Mouse (Mus musculus) T-helper 17 cell (primary cell): ENCODE measurements at regions not wholly inside any gene's neighbourhood (a gene's known extent, or its start where the extent isn't known, plus 50 kb on each side); places are given as distances from the start of the nearest gene placed in this dataset.

ENCODE experiments used
- in situ Hi-C, 2 experiments: fragments of 300-600 bp; cut with MboI, MseI; formaldehyde crosslinking; loops; 1 replicate in 1 of 2; 2 replicates in 1 of 2; pipeline ENCODE4 v1.15.1; 2025; ENCODE audit warnings: high pct_unique_total_duplicates in 2 of 2

DNA sequence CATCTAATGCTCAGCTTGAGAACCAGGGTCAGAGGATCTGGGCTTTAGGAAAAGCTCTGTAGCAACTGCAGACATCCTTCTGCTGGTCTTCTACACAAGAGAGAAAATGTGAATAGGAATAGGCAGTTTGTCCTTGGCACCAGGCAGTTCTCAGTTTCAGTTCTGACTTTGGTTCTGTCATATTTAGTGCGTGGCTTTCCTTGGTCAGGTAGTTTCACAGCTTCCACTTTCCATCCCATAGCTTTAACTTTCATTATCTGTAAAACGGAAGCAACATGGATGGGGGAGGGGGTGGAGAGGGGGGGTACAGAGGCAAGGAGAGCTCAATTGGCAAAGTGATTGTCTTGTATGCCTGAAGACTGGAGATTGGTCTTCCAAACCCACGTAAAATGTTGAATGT lies 247.3 kb upstream of the Nrp1 start:
- in situ Hi-C loops = no loop called here

DNA sequence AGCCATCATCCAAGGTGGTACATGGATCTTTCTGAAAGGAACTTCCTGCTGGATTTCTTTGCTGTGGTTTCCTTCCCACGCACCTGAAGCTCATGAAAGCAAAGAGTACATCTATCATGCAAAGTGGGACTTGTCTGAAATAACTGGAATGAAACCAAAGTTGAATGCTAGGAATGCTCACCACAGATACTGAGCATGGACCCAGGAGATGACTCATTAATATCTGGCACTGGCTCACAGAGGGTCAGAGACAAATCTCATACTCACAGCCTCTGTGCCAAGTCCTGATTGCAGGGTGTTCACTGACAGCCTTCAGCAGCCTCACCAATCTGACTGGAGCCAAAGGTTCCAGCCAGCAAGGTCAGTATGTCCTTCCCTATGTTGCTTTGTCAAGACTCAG lies 245.3 kb upstream of the Nrp1 start:
- in situ Hi-C loops = no loop called here

DNA sequence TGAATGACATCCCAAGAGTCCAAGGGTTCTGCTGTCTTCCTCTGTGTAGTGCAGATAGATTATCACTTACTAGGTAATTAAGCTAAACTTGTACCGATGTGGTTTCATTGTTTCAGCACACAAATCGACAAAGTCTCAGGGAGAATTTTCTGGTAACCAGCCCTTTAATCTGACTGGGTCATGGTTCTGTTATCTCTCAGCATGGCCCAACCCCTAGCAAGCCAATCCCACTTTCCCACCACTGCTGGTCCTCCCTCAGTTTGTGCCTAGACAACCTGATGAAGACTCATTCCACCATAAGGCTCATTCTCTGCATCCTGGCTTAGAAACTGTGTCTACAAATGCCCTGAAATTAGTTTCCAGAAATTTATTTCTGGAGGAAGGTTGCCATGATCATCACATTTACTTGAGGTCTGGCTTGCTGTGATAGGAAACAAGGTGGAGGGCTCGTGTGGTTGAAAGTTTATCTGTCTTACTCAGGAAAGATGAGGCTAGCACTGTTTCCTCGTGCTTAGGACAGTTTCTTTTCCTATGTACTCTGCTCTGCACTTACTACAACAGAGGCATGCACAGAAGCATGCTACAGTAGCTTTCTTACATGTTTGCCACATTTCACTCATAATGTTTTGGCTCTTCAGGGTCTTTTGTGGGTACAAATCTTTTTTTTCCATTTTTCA lies 217.0 kb upstream of the Nrp1 start:
- in situ Hi-C loops = no loop called here

DNA sequence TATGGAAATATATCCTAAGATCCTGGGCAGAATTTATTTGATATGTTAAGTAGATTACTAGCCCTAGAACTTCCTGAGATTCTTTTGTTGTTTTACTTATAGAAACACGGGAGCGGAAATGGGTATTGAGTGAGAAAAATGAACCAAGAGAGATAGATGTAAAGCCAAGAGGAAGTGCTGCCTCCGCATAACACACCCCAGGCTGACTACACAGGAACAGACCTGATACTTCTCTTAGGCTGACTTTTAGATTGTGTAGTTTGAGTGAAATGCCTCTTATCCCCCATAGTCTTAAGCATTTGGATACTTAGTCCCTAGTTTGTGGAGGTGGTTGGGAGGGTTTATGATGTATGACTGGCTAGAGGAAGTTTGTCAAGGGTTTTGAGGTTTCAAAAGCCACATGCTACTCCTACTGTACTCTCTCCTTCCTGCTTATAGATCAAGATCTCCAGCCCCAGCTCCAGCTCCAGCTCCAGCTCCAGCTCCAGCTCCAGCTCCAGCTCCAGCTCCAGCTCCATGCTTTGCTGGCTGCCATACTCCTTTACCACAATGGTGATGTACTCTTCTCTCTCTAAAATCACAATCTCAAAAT lies 210.0 kb upstream of the Nrp1 start:
- in situ Hi-C loops = no loop called here

DNA sequence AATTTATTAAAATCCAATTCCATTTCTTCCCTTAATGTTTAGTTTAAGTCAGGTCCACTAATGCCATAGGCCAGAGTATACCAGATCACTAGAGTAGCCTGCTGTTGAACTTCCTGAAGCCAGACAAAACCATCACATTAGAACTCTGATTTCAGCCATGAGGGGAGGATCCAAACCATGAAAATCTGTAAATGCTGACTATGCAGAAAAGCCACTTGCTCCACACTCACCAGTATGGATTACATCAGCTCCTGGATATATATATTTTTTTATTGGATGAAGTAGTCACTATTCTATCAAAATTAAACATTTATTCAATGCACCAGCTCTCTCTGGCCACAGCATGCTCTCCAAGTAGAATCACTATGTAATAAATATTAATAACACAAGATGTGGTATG lies 202.8 kb upstream of the Nrp1 start:
- in situ Hi-C loops = no loop called here

DNA sequence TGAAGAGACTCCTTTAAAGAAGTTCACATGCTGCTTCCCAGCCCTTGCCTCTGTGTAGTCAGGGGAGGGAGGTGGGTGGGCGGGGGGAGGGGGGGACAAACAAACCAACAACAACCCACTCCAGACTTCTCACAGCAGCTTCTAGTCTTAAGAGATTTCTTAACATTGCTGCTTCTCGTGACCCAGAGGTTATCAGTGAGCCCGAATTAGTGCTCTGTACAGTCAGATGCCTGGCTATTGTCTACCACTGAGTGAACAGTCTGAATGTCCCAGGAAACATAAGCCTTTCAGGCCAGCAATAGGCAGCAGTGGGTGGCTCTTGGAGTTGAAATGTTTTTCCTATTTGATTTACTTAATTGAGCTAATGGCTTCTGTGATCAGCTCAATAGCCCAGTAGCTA lies 202.2 kb upstream of the Nrp1 start:
- in situ Hi-C loops = no loop called here

DNA sequence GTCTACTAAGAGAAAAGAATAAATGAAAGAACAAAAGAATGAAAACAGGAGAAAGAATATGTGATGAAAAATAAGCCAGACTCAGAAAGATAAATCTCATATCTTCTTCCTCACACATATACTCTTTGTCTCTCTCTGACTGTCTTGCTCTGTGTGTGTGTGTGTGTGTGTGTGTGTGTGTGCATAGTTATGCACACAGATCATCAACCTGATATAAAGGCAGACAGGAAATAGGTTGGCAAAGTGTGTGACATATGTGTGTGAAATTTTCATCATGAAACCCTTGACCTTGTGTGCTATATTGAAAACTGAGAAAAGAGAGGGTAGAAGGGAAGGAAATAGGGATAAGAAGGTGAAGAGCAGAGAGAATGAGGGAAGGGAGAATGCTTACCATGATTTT lies 195.5 kb upstream of the Nrp1 start:
- in situ Hi-C loops = loop anchor here (5.0 to 10.0 kb wide), 3 partner anchors 81 to 498 kb away; partner anchors contain the start of gene Nrp1 (in 1 of the 2)

DNA sequence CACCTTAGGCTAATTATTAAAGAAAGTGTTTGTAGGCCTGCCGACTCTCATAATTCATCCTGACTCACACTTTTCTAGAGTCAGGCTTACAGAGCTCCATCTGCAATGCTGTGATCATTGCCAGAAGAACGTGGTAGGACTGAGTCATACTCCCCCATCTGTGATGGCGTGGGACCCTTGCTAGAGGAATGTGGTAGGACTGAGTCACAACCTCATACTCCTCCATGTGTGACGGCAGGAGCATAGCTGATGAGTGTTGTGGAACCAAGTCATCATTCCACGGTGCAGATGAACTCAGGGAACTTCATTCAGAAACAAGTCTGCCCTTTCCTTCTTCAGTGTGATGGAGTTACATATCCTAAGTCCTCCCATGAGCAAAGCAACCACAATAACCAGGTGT lies 193.4 kb upstream of the Nrp1 start:
- in situ Hi-C loops = loop anchor here (5.0 to 10.0 kb wide), 4 partner anchors 68 to 500 kb away; partner anchors contain the start of gene Nrp1 (in 2 of the 2)

DNA sequence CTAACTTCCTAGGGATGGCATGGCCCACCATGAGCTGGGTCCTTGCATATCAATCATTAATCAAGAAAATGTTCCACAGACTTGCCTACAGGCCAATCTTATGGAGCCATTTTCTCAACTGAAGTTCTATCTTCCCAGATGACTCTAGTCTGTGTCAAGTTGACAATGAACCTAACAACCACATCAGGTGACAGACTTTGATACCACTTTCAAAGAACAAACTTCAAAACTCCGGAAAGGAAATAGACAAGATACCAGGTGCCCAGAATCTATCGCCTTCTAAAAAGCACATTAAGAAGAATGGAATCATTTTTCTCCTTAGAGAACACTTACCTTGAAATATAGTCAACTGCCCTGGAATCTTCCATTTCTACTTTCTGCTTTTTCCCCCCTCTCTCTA lies 192.8 kb upstream of the Nrp1 start:
- in situ Hi-C loops = loop anchor here (5.0 to 10.0 kb wide), 3 partner anchors 68 to 501 kb away; partner anchors contain the start of gene Nrp1 (in 1 of the 2)

DNA sequence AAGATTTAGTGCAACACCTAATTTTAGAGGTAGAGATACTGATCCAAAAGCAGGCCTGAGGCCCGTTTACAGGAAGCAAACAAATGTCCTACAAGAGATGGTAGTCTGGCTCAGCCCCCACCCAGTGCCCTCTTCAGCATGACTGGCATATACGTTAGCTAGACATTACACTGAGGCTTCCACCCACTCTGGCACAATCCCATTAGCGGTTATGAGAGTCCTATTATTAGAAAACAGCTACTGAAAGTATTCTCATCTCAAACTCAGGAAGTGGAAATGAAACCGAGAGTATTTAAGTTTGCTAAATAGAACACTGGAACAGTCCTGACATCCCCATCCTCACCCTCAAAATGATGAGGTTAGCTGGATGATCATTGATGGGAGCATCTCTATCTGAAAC lies 192.3 kb upstream of the Nrp1 start:
- in situ Hi-C loops = loop anchor here (5.0 to 10.0 kb wide), 3 partner anchors 69 to 501 kb away; partner anchors contain the start of gene Nrp1 (in 1 of the 2)

DNA sequence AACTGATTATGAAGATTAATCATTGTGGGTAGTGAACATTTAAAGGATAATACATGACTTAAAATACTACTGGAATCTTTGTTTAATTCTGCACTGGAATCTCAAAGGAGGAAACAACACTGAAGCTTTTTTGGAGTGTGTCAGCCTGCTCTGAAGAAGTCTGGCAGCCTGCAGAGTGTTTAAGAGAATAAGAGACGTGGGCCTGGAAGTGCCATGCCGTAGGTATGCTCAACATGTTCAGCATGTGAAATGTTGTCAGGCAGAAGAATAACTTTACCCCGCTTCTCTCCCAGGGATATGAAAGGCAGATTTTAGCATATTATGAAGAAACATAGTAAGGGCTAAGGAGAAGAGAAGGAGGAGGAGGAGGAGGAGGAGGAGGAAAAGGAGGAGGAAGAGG lies 189.6 kb upstream of the Nrp1 start:
- in situ Hi-C loops = loop anchor here (5.0 to 10.0 kb wide), 3 partner anchors 72 to 504 kb away; partner anchors contain the start of gene Nrp1 (in 1 of the 2)

DNA sequence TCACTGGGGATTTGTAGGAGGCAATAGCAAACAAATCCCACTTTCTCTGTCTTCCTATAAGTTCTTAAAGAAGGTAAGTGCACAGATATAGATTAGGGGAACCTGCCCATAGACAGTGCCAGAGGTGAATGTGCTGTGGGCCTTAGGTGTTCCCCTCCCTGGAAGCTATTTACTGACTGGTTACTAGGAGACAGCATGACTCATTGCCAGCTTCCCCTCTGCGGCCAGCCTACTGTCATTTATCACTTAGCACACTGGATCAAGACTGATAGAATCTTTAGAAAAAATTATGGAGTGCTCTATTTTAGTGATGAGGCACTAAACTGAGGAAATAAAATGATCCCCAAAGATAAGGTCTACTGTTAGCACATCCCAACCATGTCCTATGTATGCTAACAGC lies 187.3 kb upstream of the Nrp1 start:
- in situ Hi-C loops = loop anchor here in 1 of 2 experiments (5.0 kb wide), 1 partner anchor 321 kb away; no protein-coding TSS in a partner anchor

DNA sequence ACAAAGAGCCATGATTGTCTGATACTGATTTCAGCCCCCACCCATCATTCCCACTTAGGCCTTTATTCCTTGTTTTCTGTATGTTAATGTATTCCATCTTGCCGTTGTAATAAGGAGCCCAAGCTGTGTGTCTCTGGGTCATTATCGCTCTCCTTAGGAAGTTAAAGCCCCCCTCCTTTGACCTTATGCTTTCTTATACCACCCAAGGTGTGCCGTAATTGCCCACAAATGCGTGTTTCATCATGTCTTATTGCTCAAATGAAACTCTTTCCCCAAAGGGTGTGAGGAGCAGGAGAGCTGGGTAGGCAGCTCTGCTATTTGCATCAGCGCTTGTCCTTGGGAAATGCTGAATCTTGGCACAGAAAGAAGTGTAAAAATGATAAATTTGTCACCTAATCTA lies 178.2 kb upstream of the Nrp1 start:
- in situ Hi-C loops = no loop called here

DNA sequence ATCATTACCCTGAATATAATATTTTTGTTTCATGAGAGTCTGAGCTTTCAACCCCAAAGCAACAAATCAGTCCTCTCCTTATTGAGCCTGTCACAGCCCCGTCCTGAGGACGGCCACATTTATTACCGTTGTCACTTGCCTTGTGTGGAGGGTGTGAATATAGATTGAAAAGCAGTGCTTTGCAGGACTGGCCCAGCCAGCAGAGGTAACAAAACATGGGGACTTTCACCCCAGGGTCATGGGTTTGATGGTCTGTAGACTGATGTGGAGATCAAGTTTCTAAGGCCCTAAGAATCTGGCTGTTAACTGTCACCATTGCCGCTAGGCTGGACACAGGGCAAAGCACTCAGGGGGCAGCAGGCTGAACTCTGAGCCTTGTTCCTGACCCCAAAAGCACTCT lies 175.3 kb upstream of the Nrp1 start:
- in situ Hi-C loops = no loop called here

DNA sequence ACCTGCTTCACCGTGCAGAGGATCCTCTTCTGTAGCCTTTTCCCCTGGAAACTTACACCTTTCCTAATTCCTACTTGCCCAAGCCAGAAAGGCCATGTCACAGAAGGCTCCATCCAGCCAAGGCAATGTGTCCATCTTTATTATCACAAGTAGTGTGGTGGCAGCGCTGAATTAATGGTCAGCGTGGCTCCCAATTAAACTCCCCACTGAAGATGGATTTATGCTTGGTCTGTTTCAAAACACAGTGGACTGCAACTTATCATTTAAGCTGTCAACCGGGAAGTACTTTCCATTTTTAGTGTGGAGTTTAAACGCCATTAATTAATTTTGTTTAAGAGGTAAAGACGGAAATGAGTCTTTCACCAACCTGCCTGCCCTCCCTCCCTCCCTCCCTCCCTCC lies 170.1 kb upstream of the Nrp1 start:
- in situ Hi-C loops = no loop called here

DNA sequence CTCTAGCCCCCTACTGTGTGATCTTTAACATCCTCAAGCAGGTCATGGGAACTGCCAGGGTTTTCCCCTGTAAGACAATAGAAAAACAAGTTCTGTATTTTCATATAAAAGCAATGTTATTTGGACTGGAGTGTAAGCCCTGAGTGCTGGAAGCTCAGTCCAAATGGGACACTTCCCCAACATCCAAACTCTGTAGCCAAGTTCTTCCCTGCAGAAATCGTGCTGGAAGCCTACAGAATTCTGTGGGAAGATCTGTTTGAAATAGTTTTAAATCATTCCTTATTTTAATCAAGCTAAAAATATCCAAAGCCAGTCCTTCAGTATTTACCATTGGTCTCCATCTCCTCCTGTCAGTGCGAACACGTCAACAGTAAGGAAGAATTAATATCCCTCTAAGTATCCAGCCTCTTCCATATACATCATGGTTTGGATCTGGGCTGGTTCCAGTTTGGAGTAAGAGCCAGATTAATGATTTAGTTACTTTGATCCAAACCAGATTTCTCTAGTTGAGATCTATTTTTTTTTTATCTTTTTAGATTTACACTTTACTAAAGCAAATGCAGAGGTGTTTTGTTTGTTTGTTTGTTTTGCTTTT lies 165.0 kb upstream of the Nrp1 start:
- in situ Hi-C loops = no loop called here

DNA sequence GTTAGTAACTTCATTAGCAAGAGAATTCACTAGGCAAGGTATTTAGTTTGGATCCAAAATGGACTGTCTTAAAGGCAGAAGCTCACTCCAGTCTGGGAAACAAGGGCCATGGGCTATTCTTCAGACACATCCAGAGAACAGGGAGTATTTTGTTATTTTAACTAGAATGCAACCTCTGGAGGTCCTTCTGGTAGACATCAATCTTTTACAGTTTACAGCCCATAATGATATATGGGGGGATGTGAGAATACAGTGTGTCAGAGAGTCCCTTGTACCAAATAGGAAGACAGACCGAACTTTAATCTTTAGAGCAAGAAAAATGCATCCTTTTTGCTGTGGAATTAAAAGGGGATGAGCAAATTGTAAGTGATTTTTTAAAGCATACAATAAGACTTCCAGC lies 157.6 kb upstream of the Nrp1 start:
- in situ Hi-C loops = no loop called here

DNA sequence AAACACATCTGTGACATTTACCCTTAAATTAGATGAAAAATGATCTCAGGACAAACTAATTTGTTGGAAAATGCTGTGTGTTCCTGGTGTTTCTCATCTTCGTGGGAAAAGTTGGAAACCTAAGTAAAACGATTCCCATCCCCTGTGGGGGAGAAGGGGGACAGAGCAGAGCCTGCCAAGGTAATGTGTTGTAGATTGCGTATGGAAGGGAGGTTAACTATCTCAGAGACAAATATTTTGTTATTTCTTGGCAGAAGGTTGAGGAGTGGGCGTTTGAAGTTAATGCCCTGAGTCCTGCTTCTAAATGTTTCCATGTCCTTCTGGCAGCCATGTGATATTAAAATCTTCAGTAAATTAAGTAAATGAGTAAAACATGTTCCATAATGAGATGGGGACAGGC lies 156.8 kb upstream of the Nrp1 start:
- in situ Hi-C loops = no loop called here

DNA sequence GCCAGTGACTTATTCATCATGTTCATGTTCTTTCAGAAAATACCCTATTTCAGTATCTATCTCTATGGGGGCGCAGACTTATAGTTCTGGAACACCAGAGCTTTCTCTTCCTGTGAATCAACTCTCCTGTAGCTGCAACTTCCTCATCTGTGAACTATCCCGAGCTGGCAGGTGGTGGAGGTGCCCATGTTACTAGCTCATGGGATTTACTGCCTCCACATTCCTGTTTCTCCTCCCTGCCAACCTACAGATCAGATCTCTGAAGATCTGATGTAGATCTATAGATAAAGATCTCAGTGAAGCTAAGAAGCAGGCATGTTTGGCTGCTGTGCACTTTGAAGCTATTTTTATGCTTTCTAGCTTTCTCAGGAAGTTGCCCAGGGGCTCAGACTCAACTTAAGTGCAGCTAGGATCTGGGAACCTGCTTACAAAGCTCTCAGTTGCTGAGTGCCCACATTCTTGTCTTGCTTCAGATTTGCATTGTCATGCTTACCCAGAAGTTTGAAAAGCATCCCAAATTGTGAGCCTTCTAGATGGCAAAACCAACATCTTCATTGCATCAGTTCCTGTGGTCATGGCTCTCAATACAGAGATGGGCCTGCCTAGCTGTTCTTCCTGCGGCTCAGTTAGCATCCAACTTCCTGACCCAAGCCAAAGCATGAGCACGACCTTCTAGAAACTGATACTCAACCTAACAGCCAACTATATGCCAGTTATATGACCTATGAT lies 156.1 kb upstream of the Nrp1 start:
- in situ Hi-C loops = no loop called here

DNA sequence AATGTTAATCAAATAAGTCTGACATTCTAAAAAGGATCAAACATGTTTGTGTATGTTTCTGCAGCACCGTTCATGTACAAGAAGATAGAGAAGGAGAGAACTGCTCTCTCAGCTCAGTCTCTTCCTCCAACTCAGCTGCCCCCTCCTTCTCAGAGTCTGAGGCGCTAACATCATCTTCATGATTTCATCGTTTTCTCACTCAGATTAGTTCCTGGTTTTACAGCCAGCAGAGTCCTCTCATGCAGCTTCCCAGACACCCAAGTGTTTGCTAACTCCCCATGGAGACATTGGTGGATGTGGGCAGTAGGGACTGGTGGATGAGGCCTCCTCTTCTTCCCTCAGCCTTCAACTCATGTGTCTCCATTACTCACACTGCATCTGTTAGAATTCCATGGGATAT lies 153.6 kb upstream of the Nrp1 start:
- in situ Hi-C loops = no loop called here

DNA sequence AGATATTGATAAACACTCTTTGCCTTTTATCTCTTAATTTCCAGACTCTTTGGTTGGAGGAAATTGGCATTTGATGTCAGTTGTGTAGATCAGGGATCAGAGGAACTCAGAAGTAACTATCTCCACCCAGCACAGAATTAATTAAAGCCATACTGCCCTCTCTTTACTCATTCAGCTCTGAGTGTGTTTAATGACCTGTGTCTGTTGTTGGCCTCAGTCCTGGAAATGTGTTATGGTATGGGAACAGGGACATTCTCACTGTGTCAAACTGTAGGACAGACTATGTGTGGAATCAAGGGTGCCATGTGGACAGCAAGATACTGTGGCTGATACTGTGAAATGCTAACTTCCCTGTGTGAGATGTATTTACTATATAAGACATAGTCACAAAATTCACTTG lies 151.3 kb upstream of the Nrp1 start:
- in situ Hi-C loops = no loop called here

DNA sequence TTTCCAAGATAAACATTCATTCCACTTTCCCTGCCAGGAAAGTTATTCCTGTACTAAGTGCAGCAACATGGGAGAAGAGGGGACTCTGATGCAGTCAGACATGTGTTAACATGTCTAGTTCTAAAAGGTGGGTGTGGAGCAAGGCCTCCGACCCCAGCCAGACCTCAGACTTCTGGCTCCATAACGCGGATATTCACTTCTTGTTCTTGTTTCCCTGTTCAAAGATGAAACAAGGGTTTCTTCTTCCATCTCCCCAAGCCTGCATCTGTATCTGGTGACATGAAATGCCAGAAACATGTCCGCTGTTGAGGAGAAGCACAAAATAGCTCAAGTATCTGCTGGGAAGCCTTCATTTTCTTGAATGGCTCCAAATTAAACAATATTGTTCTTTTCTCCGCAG lies 147.6 kb upstream of the Nrp1 start:
- in situ Hi-C loops = no loop called here
